Mouse (Mus musculus): ENCODE measurements at regions not wholly inside any gene's neighbourhood (a gene's known extent, or its start where the extent isn't known, plus 50 kb on each side); places are given as distances from the start of the nearest gene placed in this dataset.

DNA sequence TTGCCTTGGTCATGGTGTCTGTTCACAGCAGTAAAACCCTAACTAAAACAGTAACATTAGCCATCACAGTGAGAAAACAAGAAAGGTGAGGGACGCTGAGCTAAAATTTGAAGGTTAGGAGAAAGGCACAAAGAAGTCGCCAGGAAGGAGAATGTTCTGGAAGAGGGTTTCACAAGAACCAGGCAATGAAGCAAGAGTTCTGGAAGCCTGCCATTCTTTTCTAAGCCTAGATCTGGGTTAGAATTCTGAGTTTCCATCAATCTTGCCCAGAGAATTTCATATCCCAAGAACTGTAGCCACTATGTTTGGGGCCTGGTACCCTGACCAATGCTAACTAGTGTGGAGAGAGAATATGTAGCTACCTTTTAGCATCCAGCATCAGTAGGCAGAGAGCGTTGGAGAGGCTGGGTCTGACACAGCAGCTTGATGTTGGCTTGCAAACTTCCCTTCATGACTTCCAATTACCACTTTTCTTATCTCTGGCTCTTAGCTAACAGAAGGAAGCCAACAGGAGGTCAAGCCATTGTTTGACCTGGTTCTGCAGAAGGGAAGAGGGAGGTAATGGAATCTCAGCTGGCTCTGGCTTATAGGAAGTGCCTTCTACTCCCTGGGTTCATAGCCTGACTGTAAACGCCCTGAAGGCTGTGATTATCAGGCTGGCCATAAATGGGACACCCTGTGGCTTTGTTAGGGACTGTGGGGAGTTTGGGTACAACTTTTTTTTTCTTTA lies 79.3 kb upstream of the Lifr start:
- TF ChIP-seq GATA1 (IDR thresholded peaks at IDR 0.05; ENCODE audit: borderline replicate concordance, low read length) = no peak
- TF ChIP-seq CTCF (IDR thresholded peaks at IDR 0.05; ENCODE audit: low read depth, low read length) = no peak
- no peak for TF ChIP-seq GATA2 (IDR thresholded peaks at IDR 0.05; ENCODE audit: borderline replicate concordance, low read depth, low read length)
- no peak for TF ChIP-seq TAL1 (conservative IDR thresholded peaks at IDR 0.05; ENCODE audit: low read depth, low read length)
